19 mouse cellular contexts compared by ENCODE assay signal in the genomic region with DNA sequence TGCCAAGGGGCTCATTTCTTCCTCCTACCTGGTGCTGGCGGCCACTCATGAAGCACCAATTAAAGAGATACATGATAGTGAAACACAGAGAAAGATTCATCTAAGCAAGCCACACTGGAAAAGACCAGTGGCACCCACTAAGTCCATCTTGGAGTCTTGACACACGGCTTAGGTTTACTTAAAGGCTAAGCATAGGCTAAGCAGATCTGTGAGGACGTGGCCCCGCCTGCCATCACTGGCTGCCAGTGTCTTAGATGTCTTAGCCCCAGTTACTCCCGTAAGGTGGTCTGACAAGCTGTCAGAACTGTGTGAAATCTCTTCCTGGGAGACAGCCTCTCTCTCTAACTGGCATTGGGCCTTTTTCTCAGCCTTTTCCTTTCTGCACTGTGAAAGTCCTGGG.
DNase-seq lines count a peak whose midpoint lies in the region; ATAC-seq lines count a peak whose summit lies in the region.
"Had no signal": no experiment of that assay in that cellular context is flagged by ENCODE, and none has a peak within 500 bp of the region (broad histone marks: within the 10 kb centered on the region; RNA-seq: fewer than 3 reads in every experiment).

No protein-coding gene starts in this region.

- no peaks in the 10 kb centered on the region for H3K9me3 ChIP-seq in hindbrain, embryonic 13.5 days
- H3K9me3 ChIP-seq: G1E had no signal

- H3K27me3 ChIP-seq in hindbrain, embryonic 13.5 days: peaks cover 27% of the 10 kb centered on the region; the same call in 1 of the 2 replicates
- H3K27me3 ChIP-seq: Patski had no signal

- no peak for ATAC-seq in hindbrain, embryonic 13.5 days (ENCODE audit: low FRiP score)
- ATAC-seq: activated CD4-positive, CD25-positive, alpha-beta regulatory T cell, adult 4 months; CD4-positive, CD25-positive, alpha-beta regulatory T cell, adult 4 months; Patski had no signal

- DNase-seq in retina, adult 2 months (ENCODE audit: low read depth, low spot score): peak; percentile 69
- DNase-seq in retina, embryonic 14.5 days (ENCODE audit: low spot score): peak; percentile 23
- DNase-seq in retina, postnatal 1 day: peak; percentile 71
- no peak for DNase-seq in right cerebral cortex, postnatal 36 days (ENCODE audit: low spot score in 2 of 2)
- DNase-seq in kidney, postnatal 25 days: no peak
- DNase-seq: adrenal gland, adult 2 months; adrenal gland, adult 8-10 months; adrenal gland, postnatal 10 days; adrenal gland, postnatal 14 days; adrenal gland, postnatal 25 days; adrenal gland, postnatal 36 days; cerebellum, adult 11 months; cerebellum, adult 11-12 months; cerebellum, adult 18-20 months had no signal

- no peak overlapping the region for H3K27ac ChIP-seq in hindbrain, embryonic 13.5 days

- no peak overlapping the region for H3K9ac ChIP-seq in hindbrain, embryonic 13.5 days

- no peak overlapping the region for H3K4me3 ChIP-seq in hindbrain, embryonic 13.5 days

- no peak overlapping the region for H3K4me2 ChIP-seq in hindbrain, embryonic 13.5 days

- no peaks in the 10 kb centered on the region for H3K36me3 ChIP-seq in hindbrain, embryonic 13.5 days
- H3K36me3 ChIP-seq: G1E had no signal

- WGBS in hindbrain, embryonic 13.5 days: 88% methylated on average over 5 of the region's 5 CpGs

- peaks cover 39% of the 10 kb centered on the region for H3K4me1 ChIP-seq in hindbrain, embryonic 13.5 days (replicated peaks)

Comparison
In these comparisons a context has a peak if more than half of its experiments do, and no peak if none do; other contexts are left out.
1. DNase-seq: peak in retina, adult 2 months (single experiment), retina, embryonic 14.5 days (single experiment) and retina, postnatal 1 day (single experiment); none in right cerebral cortex, postnatal 36 days (0 of 2) and kidney, postnatal 25 days (0 of 2).